Mouse (Mus musculus): ENCODE data around the gene Pym1. TPM values are rescaled to one million over a fixed set of nuclear protein-coding genes. Genes with fewer than 3 reads are reported as not detected.
"Not testable (repeated sequence)": the region's sequence is repeated elsewhere in the genome, so short reads cannot be mapped to it uniquely, and the experiment has no call there.

Pym1 gene
- total RNA-seq (2021): 10 to 100 TPM; 34.3 to 34.6 TPM

GRCm38 (mm10) chr10:128747646-128748251, at the start of gene Pym1:
Pym1 (plus strand) TSS chr10:128747889.
- DNase-seq (ENCODE audit: extremely low spot score in 1 of 2, low spot score in 2 of 2): peak; percentile 21 to 79
- intact Hi-C loops (cut with DNase I): loop anchor here (10.0 kb wide), 2 partner anchors 147 to 227 kb away; partner anchors contain the start of gene Gdf11

GRCm38 (mm10) chr10:128699006-128699405, 48.7 kb upstream of the Pym1 start:
- peak in 1 of 2 experiments; percentile 48 for DNase-seq (ENCODE audit: extremely low spot score in 1 of 2, low spot score in 2 of 2)
- intact Hi-C loops (cut with DNase I): no loop called here

- intact Hi-C loops (cut with DNase I): no loop called here
- no peak for DNase-seq (ENCODE audit: extremely low spot score in 1 of 2, low spot score in 2 of 2)
Observed at GRCm38 (mm10) chr10:128699611-128700010, 48.1 kb upstream of the Pym1 start.

GRCm38 (mm10) chr10:128700712-128701111, 47.0 kb upstream of the Pym1 start:
- intact Hi-C loops (cut with DNase I): no loop called here
- DNase-seq (ENCODE audit: extremely low spot score in 1 of 2, low spot score in 2 of 2): no peak

GRCm38 (mm10) chr10:128702328-128703007, 45.2 kb upstream of the Pym1 start:
- no peak for DNase-seq (ENCODE audit: extremely low spot score in 1 of 2, low spot score in 2 of 2)
- intact Hi-C loops (cut with DNase I): no loop called here

GRCm38 (mm10) chr10:128703895-128704294, 43.8 kb upstream of the Pym1 start, which contains the start of gene Pmel:
Pmel (plus strand) TSS chr10:128704195.
- no peak for DNase-seq (ENCODE audit: extremely low spot score in 1 of 2, low spot score in 2 of 2)
- intact Hi-C loops (cut with DNase I): no loop called here

- peak; percentile 80 to 96 for DNase-seq (ENCODE audit: extremely low spot score in 1 of 2, low spot score in 2 of 2)
- intact Hi-C loops (cut with DNase I): loop anchor here (5.0 kb wide), 1 partner anchor 38 kb away; the partner anchor contains the start of gene Dgka
Observed at GRCm38 (mm10) chr10:128704491-128705316, 43.0 kb upstream of the Pym1 start, which contains the start of gene Cdk2. Cdk2 (minus strand) TSS chr10:128705031.

- peak in 1 of 2 experiments; percentile 30 for DNase-seq (ENCODE audit: extremely low spot score in 1 of 2, low spot score in 2 of 2)
- intact Hi-C loops (cut with DNase I): loop anchor here (5.0 kb wide), 1 partner anchor 37 kb away; the partner anchor contains the start of gene Dgka
Observed at GRCm38 (mm10) chr10:128705317-128705693, 42.4 kb upstream of the Pym1 start.

GRCm38 (mm10) chr10:128711318-128711717, 36.4 kb upstream of the Pym1 start:
- intact Hi-C loops (cut with DNase I); DNase-seq (ENCODE audit: extremely low spot score in 1 of 2, low spot score in 2 of 2): not testable (repeated sequence)

- no peak for DNase-seq (ENCODE audit: extremely low spot score in 1 of 2, low spot score in 2 of 2)
- intact Hi-C loops (cut with DNase I): no loop called here
Observed at GRCm38 (mm10) chr10:128715559-128716537, 31.8 kb upstream of the Pym1 start.

GRCm38 (mm10) chr10:128725466-128725865, 22.2 kb upstream of the Pym1 start:
- DNase-seq (ENCODE audit: extremely low spot score in 1 of 2, low spot score in 2 of 2); intact Hi-C loops (cut with DNase I): not testable (repeated sequence)

GRCm38 (mm10) chr10:128728059-128728458, 19.6 kb upstream of the Pym1 start:
- intact Hi-C loops (cut with DNase I): no loop called here
- no peak for DNase-seq (ENCODE audit: extremely low spot score in 1 of 2, low spot score in 2 of 2)

- intact Hi-C loops (cut with DNase I): no loop called here
- peak; percentile 18 to 82 for DNase-seq (ENCODE audit: extremely low spot score in 1 of 2, low spot score in 2 of 2)
Observed at GRCm38 (mm10) chr10:128731002-128731433, 16.7 kb upstream of the Pym1 start.

- no peak for DNase-seq (ENCODE audit: extremely low spot score in 1 of 2, low spot score in 2 of 2)
- intact Hi-C loops (cut with DNase I): no loop called here
Observed at GRCm38 (mm10) chr10:128731992-128732391, 15.7 kb upstream of the Pym1 start.

GRCm38 (mm10) chr10:128737435-128737834, 10.3 kb upstream of the Pym1 start:
- intact Hi-C loops (cut with DNase I): no loop called here
- DNase-seq (ENCODE audit: extremely low spot score in 1 of 2, low spot score in 2 of 2): no peak

- intact Hi-C loops (cut with DNase I): loop anchor here (5.0 to 10.0 kb wide), 3 partner anchors 33 to 235 kb away; partner anchors contain the start of genes Cdk2 and Gdf11
- DNase-seq (ENCODE audit: extremely low spot score in 1 of 2, low spot score in 2 of 2): no peak
Observed at GRCm38 (mm10) chr10:128740296-128740695, 7.4 kb upstream of the Pym1 start.

- intact Hi-C loops (cut with DNase I): loop anchor here (5.0 to 10.0 kb wide), 3 partner anchors 35 to 232 kb away; partner anchors contain the start of genes Cdk2 and Gdf11
Observed at GRCm38 (mm10) chr10:128742616-128743015, 5.1 kb upstream of the Pym1 start.

GRCm38 (mm10) chr10:128743235-128743634, 4.5 kb upstream of the Pym1 start:
- DNase-seq (ENCODE audit: extremely low spot score in 1 of 2, low spot score in 2 of 2): no peak
- intact Hi-C loops (cut with DNase I): loop anchor here (5.0 to 10.0 kb wide), 3 partner anchors 36 to 232 kb away; partner anchors contain the start of genes Cdk2 and Gdf11

More at GRCm38 (mm10) chr10:128742616-128743015, 5.1 kb upstream of the Pym1 start:
- DNase-seq (ENCODE audit: extremely low spot score in 1 of 2, low spot score in 2 of 2): no peak

All from left cerebral cortex, postnatal 10 days (tissue).